Mouse (Mus musculus) Muller cell, postnatal 12 days (primary cell): Measurements from ENCODE around the gene Faap20.

Experiments
- DNase-seq: peaks from one replicate; pipeline ENCODE4 v3.0.0-alpha.2; 2015; ENCODE audit errors: inconsistent ontology term

Gene Faap20

DNA sequence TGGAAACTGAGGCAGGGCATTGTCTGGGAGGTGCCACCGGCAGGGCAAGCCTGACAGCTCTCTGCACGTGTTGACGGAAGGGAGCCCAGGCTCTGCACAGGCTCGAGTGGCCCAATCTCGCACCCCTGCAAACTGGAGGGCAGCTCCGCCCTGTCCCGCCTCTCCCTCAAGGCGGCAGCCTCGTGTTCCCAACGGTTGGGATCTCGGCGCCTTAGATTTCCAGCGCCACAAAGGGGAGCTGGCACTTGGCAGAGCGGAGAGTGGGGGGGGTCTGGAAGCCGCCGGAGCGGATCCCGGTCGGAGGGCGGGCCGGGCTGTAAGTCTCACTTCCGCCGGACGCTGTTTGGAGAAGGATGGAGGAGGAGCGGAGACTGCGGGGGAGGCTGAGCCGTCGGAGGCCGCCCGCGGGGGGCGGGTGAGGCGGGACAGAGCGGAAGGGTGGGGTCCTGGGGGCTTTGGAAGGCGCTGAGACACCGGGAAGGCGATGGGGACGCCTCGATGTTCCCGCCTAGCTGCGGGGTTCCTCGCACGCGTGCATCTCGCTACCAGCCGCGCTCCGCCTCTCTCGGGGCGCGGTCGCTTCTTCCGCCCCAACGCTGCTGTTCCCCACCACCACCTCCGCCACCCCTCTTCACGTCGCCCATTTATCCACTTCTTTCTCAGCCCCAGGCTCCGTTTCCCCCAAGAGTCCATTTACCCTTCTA is at the start of gene Faap20:
Gene Faap20, plus strand, starts transcription at position 155 of the 704 bp plus-strand sequence.
- peak; percentile 94 for DNase-seq

DNA sequence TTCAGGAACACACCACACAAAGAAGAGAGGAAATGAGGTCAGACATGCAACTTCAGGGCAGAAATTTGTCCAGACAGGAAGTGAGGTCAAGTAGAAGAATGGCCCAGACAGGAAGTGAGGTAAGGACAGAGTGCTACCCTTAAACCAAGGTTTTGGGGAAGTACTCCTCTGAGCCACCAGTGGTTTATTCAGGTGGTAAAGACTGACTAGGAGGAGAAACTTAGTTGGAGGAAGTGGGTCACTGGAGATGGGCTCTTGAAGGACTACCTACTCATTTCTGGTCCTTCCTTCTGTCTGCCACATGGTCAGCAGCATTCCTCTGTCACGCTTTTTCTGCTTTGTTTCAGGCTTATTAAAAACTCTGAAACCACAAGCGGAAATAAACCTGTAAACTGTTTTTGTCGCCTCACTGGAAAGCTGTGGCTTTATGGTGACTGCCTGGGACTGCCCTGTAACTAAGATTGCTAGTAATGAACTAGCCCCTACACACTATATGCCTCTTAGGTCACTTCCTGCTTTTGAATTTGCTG is 48.7 kb upstream of the Faap20 start:
- DNase-seq: peak; percentile 40

DNA sequence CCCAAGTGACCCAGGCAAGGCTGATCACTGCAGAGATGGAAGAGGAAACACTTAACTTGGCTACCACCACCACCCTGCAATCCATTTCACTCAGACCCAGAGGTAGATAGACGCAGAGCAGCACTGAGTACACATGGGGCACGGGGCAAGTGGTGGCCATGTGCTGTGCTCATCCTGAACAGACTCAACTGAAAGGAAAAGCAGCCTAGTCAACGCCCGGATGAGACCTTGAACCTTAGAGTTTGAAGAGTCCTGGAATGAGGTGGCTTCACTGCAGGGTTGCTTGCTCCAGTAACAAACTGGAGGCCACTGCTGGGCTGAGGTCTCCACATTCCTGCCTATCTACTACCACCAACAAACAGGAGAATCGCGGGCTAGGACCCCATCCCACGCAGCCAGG is 47.8 kb upstream of the Faap20 start:
- DNase-seq: no peak

DNA sequence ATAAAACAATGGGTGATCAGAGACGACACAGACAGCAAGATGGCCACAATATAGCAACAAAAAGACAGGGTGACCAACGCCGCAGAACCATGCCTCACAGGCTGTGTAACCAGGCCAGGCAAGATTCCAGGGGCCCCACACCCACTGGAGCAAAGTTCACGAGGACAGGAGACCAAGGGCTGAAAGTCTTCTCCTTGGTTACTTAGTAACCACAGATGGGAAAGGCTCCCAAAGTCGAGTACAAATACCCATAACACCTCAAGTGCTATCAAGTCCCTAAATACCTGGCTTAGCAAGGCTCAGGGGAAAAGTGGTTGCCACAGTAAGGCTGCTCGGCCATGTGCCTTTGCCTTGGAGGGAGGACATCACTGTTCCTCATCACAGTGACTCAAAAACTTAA is 43.7 kb upstream of the Faap20 start:
- no peak for DNase-seq

DNA sequence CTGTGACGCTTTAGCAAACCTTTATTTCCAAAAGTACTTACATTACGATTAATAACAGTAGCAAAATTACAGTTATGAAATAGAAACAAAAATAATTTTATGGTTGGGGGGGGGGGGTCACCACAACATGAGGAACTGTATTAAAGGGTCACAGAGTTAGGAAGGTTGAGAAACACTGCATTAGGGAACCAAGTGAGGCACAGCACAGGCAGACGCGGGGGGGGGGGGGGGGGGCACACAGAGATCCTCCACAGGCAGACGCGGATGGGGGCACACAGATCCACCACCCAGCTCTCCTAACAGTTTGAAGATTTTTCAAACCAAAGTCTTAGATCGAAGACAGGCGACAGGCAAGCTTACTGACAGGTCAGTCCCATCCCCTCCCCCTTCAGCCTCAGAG is 43.1 kb upstream of the Faap20 start:
- no peak for DNase-seq

DNA sequence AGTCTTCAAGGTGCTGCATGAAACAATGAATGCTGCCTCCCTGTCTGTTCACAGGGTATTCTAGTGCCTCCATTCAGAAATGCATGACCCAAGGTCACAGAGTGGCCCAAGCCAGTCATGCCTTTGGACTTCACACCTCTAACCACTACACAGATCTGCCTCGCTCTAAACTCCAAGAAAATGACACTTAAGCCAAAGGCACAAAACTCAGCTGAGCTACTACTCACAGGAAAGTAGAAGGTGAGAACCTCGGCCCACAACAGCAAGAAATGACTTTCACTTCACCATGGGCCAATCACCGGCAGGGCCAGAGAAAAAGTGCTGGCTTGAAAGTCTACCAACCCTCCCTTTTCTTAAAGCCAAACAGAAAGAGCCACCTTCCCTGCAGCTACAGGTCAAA is 41.8 kb upstream of the Faap20 start:
- no peak for DNase-seq

DNA sequence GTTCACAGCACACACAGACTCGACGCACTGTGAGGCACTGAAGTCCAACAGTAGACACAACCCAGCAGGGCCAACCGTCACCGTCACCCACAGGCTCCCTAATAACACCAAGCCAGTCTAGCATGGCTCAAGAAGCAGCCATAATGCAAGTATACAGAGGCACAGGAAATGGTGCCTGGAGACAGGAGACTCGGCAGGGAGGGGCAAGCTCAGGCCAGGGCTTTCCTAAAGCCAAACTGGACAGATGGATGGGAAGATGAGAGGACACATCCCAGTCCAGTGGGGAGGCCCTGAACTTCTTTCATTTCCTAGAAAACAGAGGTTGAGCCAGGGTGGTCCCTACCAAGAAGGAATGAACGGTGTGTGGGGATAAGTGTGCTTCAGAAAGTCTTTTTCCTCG is 41.0 kb upstream of the Faap20 start:
- no peak for DNase-seq

DNA sequence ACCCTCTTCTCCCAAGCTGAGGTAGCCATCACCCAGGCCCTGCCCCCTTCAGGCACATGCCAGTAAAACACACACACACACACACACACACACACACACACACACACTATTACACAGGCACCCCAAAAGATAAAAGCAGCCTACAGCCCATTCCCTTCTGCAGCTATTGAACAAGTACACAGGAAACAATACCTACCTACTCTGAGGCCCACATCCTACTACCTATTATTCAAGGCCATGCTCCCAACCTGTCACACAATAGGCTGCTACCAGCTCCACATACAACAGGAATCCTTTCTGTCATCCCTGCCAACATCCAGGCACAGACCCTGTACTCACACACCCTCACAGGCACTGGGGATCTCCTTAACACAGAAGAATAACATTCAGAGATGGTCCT is 40.5 kb upstream of the Faap20 start:
- no peak for DNase-seq

DNA sequence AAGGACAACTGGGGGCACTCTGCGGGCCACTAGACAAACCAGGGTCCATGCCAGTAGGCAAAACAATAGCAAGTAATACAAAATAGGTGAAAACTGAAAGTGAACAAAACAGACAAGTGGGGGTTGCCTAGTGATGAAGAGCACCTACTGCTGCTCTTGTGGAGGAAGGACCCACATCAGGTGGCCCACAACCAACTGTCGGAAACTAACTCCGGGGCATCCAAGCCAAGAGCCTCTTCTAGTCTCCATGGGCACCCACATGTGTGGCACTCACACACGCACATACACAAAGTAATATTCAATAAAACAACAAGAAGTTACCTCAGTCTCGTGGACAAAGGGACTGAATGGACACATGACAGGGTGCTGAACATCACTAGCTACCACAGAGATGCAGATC is 40.1 kb upstream of the Faap20 start:
- no peak for DNase-seq

DNA sequence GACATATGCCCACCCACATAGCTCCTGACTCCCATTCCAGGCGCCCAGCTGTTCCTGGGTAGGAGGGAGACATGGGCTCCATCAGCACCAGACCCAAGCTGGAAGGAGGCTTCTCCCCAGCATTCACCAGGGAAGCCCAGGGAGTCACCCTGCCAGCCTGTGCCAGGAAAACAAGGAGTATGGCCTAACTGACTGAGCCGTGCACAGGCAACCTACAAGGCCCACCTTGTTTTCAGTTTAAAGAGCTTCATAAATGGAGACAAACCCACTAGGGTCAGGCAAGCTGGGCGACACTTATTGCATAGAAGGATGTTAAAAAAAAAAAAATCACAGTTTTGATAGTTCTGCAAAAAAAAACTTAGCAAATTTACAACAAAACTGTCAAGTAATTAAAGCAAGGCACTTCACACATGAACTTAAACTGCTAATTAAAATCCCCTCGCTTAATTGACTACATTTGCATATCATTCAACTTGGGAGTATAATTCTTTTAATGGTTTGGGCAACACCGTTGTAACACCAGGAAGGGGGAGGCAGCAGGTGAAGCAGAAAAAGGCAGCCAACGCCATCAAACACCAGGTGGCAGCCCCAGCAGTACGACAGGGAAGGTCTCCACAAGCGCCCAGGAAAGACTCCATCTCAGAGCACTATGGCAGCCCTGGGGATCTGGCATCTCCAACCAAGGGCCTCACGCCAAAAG is 36.4 kb upstream of the Faap20 start:
- peak; percentile 72 for DNase-seq

DNA sequence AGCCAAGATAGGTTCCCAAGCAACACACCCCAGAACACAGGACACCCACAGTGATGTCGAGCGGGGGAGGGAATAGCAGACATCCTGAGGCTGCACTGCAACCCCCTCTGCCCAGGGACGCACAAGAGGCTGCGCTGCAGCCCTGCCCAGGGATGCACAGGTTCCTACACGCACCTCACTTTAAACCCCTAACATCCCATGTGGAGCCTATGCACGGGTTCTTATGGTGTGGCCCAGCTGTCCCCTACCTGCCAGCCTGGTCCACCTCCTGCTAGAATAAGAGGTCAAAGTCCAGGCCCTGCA is 35.9 kb upstream of the Faap20 start:
- no peak for DNase-seq

DNA sequence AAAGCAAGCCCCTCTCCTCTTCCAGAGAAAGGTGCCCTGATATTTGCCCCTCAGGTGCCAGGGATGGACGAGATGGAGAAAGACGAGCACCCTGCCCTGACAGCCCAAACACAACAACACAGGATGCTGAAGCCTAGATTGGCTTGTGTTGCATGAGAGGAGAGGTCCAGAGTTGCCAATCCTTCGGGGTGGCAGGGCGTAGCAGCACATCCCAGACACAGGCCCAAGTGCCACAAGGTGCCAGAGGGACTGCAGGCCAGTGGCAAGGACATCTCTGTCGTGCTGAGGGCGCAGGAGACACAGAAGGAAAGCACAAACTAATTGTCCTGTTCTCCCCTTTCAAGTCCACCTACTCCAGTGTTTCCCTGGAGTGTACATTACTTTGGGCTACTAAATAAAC is 35.4 kb upstream of the Faap20 start:
- no peak for DNase-seq

DNA sequence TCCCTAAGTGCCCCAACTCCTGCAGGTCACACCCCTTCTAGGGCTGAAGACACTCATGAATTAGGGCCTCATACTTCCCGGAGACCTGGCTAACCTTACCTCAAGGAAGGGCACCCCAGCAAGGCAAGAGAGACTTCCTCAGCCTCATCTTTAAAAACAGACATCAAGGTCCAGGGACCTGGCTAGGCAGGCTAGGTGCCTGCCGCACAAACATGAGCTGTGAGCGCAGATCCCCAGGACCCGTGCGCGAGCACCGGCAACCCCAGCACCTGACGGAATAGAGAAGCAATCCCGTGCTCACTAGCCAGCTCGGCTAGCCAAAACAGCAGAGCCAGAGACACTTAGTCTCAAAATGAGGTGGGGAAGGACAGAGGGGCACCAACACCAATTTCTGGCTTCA is 34.8 kb upstream of the Faap20 start:
- DNase-seq: no peak

DNA sequence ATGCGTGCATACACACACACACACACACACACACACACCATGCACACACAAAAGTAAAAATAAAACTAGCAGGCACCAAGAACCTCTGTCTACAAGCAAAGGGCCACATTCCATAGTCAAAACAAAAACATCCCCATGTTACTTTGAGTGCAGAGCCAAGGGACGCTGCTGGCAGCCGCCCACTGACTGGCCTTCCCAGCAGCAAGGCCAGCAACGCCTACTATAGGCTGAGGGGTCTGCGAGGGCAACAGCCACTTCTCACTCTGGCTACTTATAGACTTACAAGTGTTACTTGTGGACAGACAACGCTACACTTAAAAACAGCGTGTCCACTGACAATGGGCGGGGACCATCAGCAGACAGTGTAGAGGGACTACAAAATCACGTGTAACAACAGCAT is 34.4 kb upstream of the Faap20 start:
- DNase-seq: peak; percentile 57

DNA sequence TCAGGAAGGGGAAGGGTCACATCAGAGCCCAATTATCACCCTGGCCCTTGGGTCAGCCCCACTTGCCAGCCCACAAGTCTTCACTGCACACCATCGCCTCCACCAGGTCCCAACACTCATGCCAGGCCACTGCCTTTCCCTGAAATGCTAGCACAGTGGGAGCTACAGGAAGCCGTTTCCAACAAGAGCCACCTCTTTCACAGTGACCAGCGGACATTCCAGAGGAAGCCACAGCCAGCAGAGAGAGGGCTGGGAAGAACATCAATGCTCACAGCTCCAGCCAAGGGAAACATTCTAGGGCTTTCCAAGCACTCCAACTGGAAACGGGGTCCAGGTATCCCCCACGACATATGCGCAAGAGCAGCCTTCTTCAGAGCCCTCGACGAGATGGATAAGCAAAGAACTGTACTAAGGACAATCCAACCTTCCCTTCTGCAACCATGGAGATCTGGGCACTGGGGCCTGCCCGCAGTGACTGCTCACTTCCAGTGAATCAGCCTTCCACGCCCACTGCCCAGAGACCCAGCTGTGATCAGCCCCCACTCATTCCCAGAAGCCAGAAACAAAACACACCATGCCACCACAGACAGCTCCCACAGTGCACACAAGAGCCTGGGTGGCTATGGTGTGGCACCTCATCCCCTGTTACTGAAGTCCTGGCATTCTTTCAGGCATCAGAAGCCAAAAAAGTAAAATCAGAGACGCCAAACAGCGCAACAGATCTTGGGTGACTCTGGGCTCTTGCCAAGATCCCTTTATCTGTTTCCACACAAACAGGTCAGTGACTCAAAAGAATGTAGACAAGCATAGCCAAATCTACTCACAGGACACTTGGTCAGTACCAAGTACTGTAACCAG is 33.6 kb upstream of the Faap20 start:
- DNase-seq: peak; percentile 94

DNA sequence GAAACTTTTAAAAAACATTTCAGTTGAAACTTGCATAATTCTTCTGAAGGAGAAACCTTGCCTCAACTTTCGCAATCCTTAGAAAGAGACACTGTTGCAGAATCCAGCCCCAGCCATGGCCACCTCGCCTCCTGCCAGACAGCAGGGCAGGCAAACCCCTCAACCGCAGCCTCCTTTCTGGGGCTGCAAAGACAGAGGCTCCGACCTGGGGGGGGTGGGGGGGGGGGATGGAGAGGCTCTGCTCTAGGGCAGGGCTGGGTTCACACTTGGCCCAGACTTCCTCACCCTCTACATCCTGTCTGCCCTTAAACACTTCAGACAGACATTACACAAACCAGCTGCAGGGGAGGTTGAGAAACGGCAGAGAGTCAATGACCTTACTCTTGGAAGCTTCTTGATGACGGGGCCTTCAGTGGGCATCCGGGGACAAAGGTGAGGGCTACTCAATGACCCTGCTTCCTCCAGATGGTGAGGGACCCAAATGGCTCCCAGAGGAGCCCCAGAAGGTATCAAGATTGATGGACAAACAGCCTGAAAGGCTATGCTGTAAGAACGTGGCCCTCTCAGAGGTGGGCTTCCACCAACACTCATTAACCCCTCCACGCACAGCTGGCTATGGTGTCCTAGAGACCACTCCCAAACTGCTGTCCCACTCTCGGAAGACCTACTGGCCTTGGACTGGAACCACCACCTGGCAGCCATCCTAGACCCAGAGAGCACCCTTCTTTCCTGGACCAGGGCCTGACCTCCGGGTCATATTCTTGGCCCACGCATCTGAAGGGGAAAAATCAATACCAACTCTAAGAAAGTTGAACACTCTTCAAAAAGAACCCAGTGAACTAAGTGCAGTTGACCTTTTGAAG is 32.1 kb upstream of the Faap20 start:
- DNase-seq: peak; percentile 41

DNA sequence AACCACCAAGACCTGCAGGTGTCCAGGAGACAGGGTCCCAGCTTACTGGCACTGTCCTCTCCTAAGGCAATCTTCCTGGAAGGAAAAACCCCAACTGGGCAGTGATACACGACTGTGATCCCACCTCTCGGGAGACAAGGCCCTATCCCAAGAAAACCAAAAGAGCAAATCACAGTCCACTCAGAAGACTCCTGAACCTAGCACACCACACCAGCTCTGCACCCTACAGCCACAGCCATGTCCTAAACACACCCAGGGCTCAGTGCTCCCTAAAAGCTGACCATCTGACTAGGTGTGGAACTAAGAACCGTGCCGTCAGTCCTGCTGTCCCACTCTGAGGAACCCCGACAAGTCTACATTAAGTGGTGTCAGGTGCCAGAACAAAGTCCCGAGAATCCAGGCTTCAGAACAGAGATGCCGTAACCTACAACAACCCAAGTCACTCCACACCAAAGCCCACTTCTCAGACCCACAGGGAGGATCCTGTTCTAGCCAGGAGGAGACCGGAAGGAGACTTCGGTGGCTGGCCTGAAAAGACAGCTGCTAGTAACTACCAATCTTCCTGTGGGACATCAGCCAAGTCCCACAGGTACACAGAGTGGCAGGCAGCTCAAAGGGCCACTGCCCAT is 31.4 kb upstream of the Faap20 start:
- DNase-seq: no peak

DNA sequence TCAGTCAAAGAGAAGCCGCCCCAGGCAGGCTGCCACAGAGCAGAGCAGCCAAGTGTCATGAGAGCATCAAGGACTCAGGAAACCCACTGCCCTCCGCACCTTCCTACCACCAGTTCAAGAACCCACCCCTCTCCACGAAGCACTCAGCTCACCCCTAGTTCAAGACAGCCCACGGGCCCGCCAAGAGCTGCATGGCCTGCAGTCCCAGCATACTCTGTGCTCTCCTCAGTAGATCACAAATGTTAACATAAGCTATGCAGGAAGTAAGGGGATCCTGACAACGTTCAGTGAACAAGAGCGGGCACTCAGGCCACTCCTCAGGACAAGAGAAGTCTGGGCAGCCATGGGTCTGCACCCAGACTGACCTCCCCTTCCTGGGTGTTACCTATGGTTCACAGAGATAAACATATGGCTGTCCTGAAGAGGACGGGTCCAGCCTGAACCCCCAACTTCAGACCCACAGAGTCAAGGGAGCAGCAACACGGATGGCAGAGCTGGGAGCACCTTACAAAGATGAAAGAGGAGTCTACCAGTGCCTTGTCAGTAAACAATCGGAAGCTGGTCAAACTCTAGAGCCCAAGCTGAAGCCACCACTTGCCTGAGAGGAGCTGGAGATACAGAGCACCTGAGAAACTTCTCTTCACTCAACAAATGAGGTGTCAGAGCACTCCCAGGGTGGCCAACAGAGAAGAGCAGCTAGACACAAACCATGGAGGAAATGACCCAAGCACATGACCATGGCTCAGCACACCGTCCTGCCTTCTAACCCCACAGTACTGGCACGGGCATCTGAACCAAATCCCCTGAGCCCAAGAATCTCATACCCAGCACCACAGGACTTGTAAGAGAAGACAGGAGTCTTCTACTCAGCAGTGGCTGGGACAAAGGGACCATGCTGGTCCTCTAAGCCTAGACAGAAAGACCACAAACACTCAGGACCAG is 30.1 kb upstream of the Faap20 start:
- DNase-seq: peak; percentile 29

DNA sequence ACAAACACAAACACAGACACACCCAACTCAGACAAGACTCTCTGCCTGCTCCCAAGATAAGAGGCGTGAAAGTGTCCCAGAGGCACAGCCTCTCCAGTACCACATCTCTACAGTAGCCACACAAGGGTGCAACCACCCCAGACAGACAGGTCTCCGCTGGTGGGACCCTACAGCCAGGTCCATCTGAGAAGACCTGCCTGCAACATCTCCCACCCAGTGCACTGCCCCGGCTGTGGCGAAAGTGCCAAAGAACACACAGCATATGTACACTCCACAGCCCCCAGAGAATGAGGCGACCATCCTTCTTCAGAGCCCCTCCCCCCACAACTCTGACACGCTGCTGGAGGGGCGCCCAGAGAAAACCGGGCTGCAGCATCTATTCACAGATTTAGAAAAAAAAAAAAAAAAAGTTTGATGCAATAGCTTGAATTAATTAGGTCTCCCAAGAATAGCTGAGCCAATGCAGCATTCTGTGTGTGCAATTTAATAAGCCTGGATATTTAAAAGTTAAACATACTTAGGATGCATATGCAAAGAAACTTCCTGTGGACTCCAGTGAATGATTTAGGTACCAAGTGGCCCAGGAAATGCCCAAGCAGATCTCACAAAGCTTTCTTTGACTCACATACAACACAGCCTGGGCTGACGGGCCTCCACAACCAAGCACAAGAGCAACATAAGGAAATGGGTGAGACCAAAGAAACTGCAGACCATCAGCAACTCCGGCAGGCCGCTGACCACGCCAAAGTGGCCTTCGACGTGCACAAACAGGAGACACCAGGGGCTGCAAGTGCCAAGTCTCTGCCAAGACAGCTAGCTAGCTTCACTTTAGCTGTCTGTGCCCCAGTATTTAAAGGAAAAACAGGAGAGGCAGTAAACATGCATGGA is 29.1 kb upstream of the Faap20 start:
- DNase-seq: peak; percentile 39
